Mouse (Mus musculus) heart, embryonic 12.5 days (tissue): ENCODE measurements around the gene Tmem161a. TPM values are rescaled to one million over a fixed set of nuclear protein-coding genes. Genes with fewer than 3 reads are reported as not detected.

Experiments used
- ATAC-seq: fragments of 200-750 bp; cut with Nextera tagmentation; 2 replicates; pipeline ENCODE4 v1.8.0; 2017; ENCODE audit warnings: moderate TSS enrichment, moderate library complexity; ENCODE audit not compliant: insufficient number of reproducible peaks, low FRiP score
- H3K27ac ChIP-seq: fragments of 300-500 bp; sonication (generic); 2 replicates; pipeline ENCODE4 v1.5.1; 2016; ENCODE audit warnings: mild to moderate bottlenecking, moderate library complexity; ENCODE audit not compliant: poor library complexity, severe bottlenecking
- H3K27me3 ChIP-seq: fragments of 300-500 bp; sonication (generic); replicated peaks from 2 replicates; pipeline ENCODE4 v1.6.1; 2016; ENCODE audit warnings: mild to moderate bottlenecking, moderate library complexity
- H3K36me3 ChIP-seq: fragments of 300-500 bp; sonication (generic); 2 replicates; pipeline ENCODE4 v1.6.1; 2016; ENCODE audit warnings: mild to moderate bottlenecking, moderate library complexity
- H3K4me1 ChIP-seq: fragments of 300-500 bp; sonication (generic); replicated peaks from 2 replicates; pipeline ENCODE4 v1.6.1; 2016; ENCODE audit warnings: mild to moderate bottlenecking
- H3K4me2 ChIP-seq: fragments of 300-500 bp; sonication (generic); 2 replicates; pipeline ENCODE4 v1.6.1; 2016; ENCODE audit warnings: mild to moderate bottlenecking, moderate library complexity
- H3K4me3 ChIP-seq: fragments of 300-500 bp; sonication (generic); 2 replicates; pipeline ENCODE4 v1.5.1; 2016; ENCODE audit warnings: mild to moderate bottlenecking
- H3K9ac ChIP-seq: fragments of 300-500 bp; sonication (generic); 2 replicates; pipeline ENCODE4 v1.6.1; 2016; ENCODE audit warnings: mild to moderate bottlenecking, moderate library complexity
- H3K9me3 ChIP-seq: fragments of 300-500 bp; sonication (generic); replicated peaks from 2 replicates; pipeline ENCODE4 v1.6.1; 2016; ENCODE audit warnings: mild to moderate bottlenecking, moderate library complexity
- WGBS: fragments of 180-500 bp; shearing (Covaris S2); methylation state at CpG from one replicate; pipeline ENCODE4 v1.1.7; 2016; 5-methylcytosine and 5-hydroxymethylcytosine counted together
- polyA plus RNA-seq: library from polyadenylated mRNA; unstranded; fragments of >200 nt; fragmentation: Nextera tagmentation; extraction: Ambion mirVana; gene quantifications from 2 replicates; pipeline ENCODE4 v1.2.1, GENCODE M21; 2016

Tmem161a gene
- polyA plus RNA-seq, 1 experiment from 2014 or later, result 100 TPM

DNA sequence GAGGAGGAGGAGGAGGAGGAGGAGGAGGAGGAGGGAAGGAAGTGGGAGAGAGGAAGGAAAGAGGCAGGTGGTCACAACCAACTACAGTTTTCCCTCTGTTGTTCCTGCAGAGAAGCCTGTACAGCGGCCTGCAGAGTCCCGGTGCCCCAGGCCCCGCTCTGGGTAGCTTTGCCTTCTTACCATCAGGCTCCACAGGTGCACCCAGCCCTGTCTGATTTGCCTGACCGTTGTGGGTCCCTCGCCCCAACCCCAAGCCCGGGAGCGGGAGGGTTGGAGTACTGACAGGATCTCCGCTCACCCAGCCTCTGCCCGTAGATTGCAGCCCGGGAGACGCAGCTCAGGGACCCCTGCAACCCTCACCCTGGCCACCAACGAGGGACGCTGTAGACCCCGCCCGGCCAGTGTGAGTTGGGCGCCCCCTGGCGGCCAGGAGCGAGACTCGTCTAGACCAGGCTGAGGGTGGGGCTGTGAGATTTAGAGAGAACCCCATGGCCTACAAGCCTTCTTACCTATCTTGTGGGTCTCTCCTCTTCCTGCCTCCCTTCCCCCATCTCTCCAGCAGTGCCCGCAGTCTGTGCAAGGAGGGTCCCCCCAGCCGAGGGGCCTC, 5.5 kb upstream of the Tmem161a start:
- peak overlapping the region; percentile 42; the same call in 1 of the 2 replicates for H3K9ac ChIP-seq
- H3K4me2 ChIP-seq, result peak overlapping the region; percentile 56
- peak; percentile 72 for ATAC-seq
- H3K4me1 ChIP-seq, result peaks cover 10% of the 10 kb centered on the region; the same call in 1 of the 2 replicates
- H3K9me3 ChIP-seq, result no peaks in the 10 kb centered on the region
- H3K4me3 ChIP-seq, result peak overlapping the region; percentile 12; the same call in 1 of the 2 replicates
- 3% methylated on average over 21 of the region's 21 CpGs for WGBS
- no peaks in the 10 kb centered on the region for H3K36me3 ChIP-seq
- H3K27me3 ChIP-seq, result peaks cover 57% of the 10 kb centered on the region
- H3K27ac ChIP-seq, result no peak overlapping the region

DNA sequence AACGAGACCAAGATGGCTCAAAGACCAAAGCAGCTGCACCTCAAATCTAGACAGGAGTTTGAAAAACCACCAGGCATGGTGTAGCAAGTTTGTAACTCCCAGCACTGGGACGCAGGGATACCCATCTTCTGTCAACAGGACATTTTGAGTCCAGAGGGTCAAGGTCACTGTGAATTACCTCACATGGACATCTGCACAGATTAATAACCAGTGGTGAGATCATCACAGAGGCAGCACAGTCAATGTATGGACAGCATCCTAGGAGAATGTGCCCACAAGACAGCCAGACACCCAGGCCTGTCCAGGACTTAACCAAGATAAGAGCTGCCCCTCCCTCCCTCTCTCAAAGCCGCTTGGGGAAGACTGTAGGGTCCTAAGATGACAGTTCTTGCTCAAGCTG, 2.0 kb upstream of the Tmem161a start:
- no peak overlapping the region for H3K9ac ChIP-seq
- no peak overlapping the region for H3K4me2 ChIP-seq
- H3K9me3 ChIP-seq, result no peaks in the 10 kb centered on the region
- H3K36me3 ChIP-seq, result no peaks in the 10 kb centered on the region
- no peak for ATAC-seq
- WGBS, result 59% methylated on average over 3 of the region's 3 CpGs
- H3K4me1 ChIP-seq, result peaks cover 30% of the 10 kb centered on the region
- H3K4me3 ChIP-seq, result no peak overlapping the region
- H3K27ac ChIP-seq, result no peak overlapping the region
- peaks cover 30% of the 10 kb centered on the region for H3K27me3 ChIP-seq

- H3K4me1 ChIP-seq, result peaks cover 30% of the 10 kb centered on the region
- H3K27me3 ChIP-seq, result peaks cover 24% of the 10 kb centered on the region
- H3K9ac ChIP-seq, result no peak overlapping the region
- no peaks in the 10 kb centered on the region for H3K9me3 ChIP-seq
- ATAC-seq, result no peak
- WGBS, result 75% methylated on average over 3 of the region's 3 CpGs
- H3K4me3 ChIP-seq, result no peak overlapping the region
- H3K27ac ChIP-seq, result no peak overlapping the region
- no peaks in the 10 kb centered on the region for H3K36me3 ChIP-seq
- H3K4me2 ChIP-seq, result no peak overlapping the region
Observed at GRCm38 (mm10) chr8:70170748-70171147, 1.4 kb upstream of the Tmem161a start.

- Histone ChIP-seq H3K9me3 (no peaks in the 10 kb centered on the region), H3K27ac (no peak overlapping the region), H3K4me2 (peak overlapping the region; percentile 67; the same call in 1 of the 2 replicates), H3K4me3 (no peak overlapping the region), H3K27me3 (peaks cover 19% of the 10 kb centered on the region), H3K9ac (no peak overlapping the region), H3K4me1 (peaks cover 30% of the 10 kb centered on the region), H3K36me3 (no peaks in the 10 kb centered on the region)
- ATAC-seq, result no peak
- 82% methylated on average over 7 of the region's 7 CpGs for WGBS
Observed at GRCm38 (mm10) chr8:70171240-70171639, 916 bp upstream of the Tmem161a start.

- Histone ChIP-seq H3K36me3 (peaks cover 17% of the 10 kb centered on the region), H3K9me3 (no peaks in the 10 kb centered on the region), H3K27me3 (peaks cover 4% of the 10 kb centered on the region), H3K4me1 (peaks cover 25% of the 10 kb centered on the region), H3K4me3 (peak overlapping the region; percentile 59; the same call in 1 of the 2 replicates), H3K9ac (0 out of 2 replicates have a peak overlapping the region, but pooled peaks have one; percentile 17), H3K27ac (no peak overlapping the region), H3K4me2 (peak overlapping the region; percentile 67)
- no peak for ATAC-seq
- WGBS, result 79% methylated on average over 5 of the region's 5 CpGs
Observed at GRCm38 (mm10) chr8:70173320-70173719, 1.2 kb downstream of the Tmem161a start.

- peak overlapping the region; percentile 62 for H3K4me2 ChIP-seq
- 47% methylated on average over 7 of the region's 7 CpGs for WGBS
- 0 out of 2 replicates have a peak overlapping the region, but pooled peaks have one; percentile 26 for H3K9ac ChIP-seq
- peak; percentile 61 for ATAC-seq
- H3K4me1 ChIP-seq, result peaks cover 25% of the 10 kb centered on the region
- peak overlapping the region; percentile 24 for H3K4me3 ChIP-seq
- no peaks in the 10 kb centered on the region for H3K27me3 ChIP-seq
- H3K36me3 ChIP-seq, result peaks cover 24% of the 10 kb centered on the region
- H3K9me3 ChIP-seq, result no peaks in the 10 kb centered on the region
- peak overlapping the region; percentile 76 for H3K27ac ChIP-seq
Observed at GRCm38 (mm10) chr8:70174079-70174478, 1.9 kb downstream of the Tmem161a start.

GRCm38 (mm10) chr8:70178231-70178630, 6.1 kb downstream of the Tmem161a start:
- no peak overlapping the region for H3K9ac ChIP-seq
- H3K4me1 ChIP-seq, result peaks cover 17% of the 10 kb centered on the region
- 86% methylated on average over 2 of the region's 2 CpGs for WGBS
- H3K9me3 ChIP-seq, result no peaks in the 10 kb centered on the region
- no peak overlapping the region for H3K27ac ChIP-seq
- H3K36me3 ChIP-seq, result peaks cover 59% of the 10 kb centered on the region
- H3K4me3 ChIP-seq, result no peak overlapping the region
- no peak overlapping the region for H3K4me2 ChIP-seq
- H3K27me3 ChIP-seq, result no peaks in the 10 kb centered on the region
- ATAC-seq, result no peak

- no peak for ATAC-seq
- peaks cover 67% of the 10 kb centered on the region for H3K36me3 ChIP-seq
Observed at GRCm38 (mm10) chr8:70179082-70179481, 6.9 kb downstream of the Tmem161a start.

DNA sequence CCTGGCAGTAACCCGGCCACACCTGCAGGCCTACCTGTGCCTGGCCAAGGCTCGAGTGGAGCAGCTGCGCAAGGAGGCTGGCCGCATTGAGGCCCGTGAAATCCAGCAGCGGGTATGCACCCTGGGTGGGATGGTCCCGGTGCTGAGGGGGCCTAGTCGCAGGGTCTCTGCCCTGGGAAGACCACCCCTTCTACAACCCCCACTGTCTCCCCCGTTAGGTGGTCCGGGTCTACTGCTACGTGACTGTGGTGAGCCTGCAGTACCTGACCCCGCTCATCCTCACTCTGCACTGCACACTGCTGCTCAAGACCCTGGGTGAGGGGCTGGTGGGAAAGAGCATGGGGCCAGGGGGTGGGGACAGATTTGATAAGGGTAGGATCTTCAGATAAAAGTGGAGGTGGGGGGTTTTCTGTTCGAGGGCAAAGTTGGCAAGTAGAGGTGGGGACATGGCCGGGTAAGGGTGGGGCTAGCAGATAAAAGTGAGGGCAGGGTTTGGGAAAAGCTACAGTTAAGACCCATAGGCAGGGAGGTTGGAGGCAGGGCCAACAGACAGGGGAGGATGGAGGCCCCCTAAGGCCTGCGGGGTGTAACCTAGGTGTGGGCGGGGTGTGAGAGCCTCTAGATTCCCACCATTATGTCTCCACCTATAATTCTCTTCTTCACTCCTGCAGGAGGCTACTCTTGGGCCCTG, 9.2 kb downstream of the Tmem161a start:
- 0 out of 2 replicates have a peak, but pooled peaks cover 3% of the 10 kb centered on the region for H3K4me1 ChIP-seq
- no peak; the same call in 1 of the 2 replicates for ATAC-seq
- H3K36me3 ChIP-seq, result peaks cover 67% of the 10 kb centered on the region
- 69% methylated on average over 16 of the region's 16 CpGs for WGBS
- H3K4me3 ChIP-seq, result no peak overlapping the region
- H3K27me3 ChIP-seq, result no peaks in the 10 kb centered on the region
- no peak overlapping the region for H3K4me2 ChIP-seq
- H3K27ac ChIP-seq, result no peak overlapping the region
- H3K9ac ChIP-seq, result peak overlapping the region; percentile 33; the same call in 1 of the 2 replicates
- no peaks in the 10 kb centered on the region for H3K9me3 ChIP-seq

More at GRCm38 (mm10) chr8:70179082-70179481, 6.9 kb downstream of the Tmem161a start:
- H3K27me3 ChIP-seq, result no peaks in the 10 kb centered on the region
- 94% methylated on average over 4 of the region's 4 CpGs for WGBS
- H3K27ac ChIP-seq, result no peak overlapping the region
- no peak overlapping the region for H3K4me3 ChIP-seq
- no peak overlapping the region for H3K4me2 ChIP-seq
- no peak overlapping the region for H3K9ac ChIP-seq
- no peaks in the 10 kb centered on the region for H3K9me3 ChIP-seq
- peaks cover 10% of the 10 kb centered on the region for H3K4me1 ChIP-seq

- Histone ChIP-seq H3K4me3 (no peak overlapping the region), H3K9me3 (no peaks in the 10 kb centered on the region), H3K27me3 (no peaks in the 10 kb centered on the region), H3K27ac (no peak overlapping the region), H3K4me2 (no peak overlapping the region), H3K4me1 (0 out of 2 replicates have a peak, but pooled peaks cover 3% of the 10 kb centered on the region), H3K9ac (peak overlapping the region; percentile 33; the same call in 1 of the 2 replicates), H3K36me3 (peaks cover 63% of the 10 kb centered on the region)
- no peak for ATAC-seq
- 35% methylated on average over 2 of the region's 2 CpGs for WGBS
Observed at GRCm38 (mm10) chr8:70181903-70182252, 9.7 kb downstream of the Tmem161a start.

GRCm38 (mm10) chr8:70183194-70183593, 11.0 kb downstream of the Tmem161a start:
- Histone ChIP-seq H3K4me2 (no peak overlapping the region), H3K27me3 (no peaks in the 10 kb centered on the region), H3K4me1 (0 out of 2 replicates have a peak, but pooled peaks cover 3% of the 10 kb centered on the region), H3K9ac (no peak overlapping the region), H3K4me3 (no peak overlapping the region), H3K9me3 (no peaks in the 10 kb centered on the region), H3K27ac (no peak overlapping the region), H3K36me3 (peaks cover 63% of the 10 kb centered on the region)
- ATAC-seq, result no peak
- WGBS, result 88% methylated on average over 4 of the region's 4 CpGs
